Mouse (Mus musculus) midbrain, embryonic 10.5 days (tissue): ENCODE data around the gene Fhit. TPM values are rescaled to one million over a fixed set of nuclear protein-coding genes. Genes with fewer than 3 reads are reported as not detected.
"Not testable (repeated sequence)": the region's sequence is repeated elsewhere in the genome, so short reads cannot be mapped to it uniquely, and the experiment has no call there.

Source experiments
- DNase-seq: peaks from one replicate; pipeline ENCODE4 v3.0.0-alpha.2; 2017; ENCODE audit warnings: low spot score
- H3K27ac ChIP-seq: fragments of 300-500 bp; sonication (generic); replicated peaks from 2 replicates; pipeline ENCODE4 v1.5.1; 2016; ENCODE audit warnings: mild to moderate bottlenecking
- H3K27me3 ChIP-seq: fragments of 300-500 bp; sonication (generic); 2 replicates; pipeline ENCODE4 v1.6.1; 2016; ENCODE audit warnings: low read depth, mild to moderate bottlenecking; ENCODE audit not compliant: poor library complexity, severe bottlenecking
- H3K36me3 ChIP-seq: fragments of 300-500 bp; sonication (generic); 2 replicates; pipeline ENCODE4 v1.6.1; 2016; ENCODE audit warnings: mild to moderate bottlenecking, moderate library complexity
- H3K4me1 ChIP-seq: fragments of 300-500 bp; sonication (generic); 2 replicates; pipeline ENCODE4 v1.6.1; 2016
- H3K4me3 ChIP-seq: fragments of 300-500 bp; sonication (generic); 2 replicates; pipeline ENCODE4 v1.5.1; 2016; ENCODE audit warnings: mild to moderate bottlenecking, moderate library complexity
- H3K9me3 ChIP-seq: fragments of 300-500 bp; sonication (generic); replicated peaks from 2 replicates; pipeline ENCODE4 v1.6.1; 2016; ENCODE audit warnings: mild to moderate bottlenecking
- whole genome bisulfite sequencing: fragments of 180-500 bp; shearing (Covaris S2); methylation state at CpG from one replicate; pipeline ENCODE4 v1.1.7; 2016; 5-methylcytosine and 5-hydroxymethylcytosine counted together
- polyA plus RNA-seq: library from polyadenylated mRNA; unstranded; fragments of >200 nt; fragmentation: Nextera tagmentation; extraction: Ambion mirVana; gene quantifications from 2 replicates; pipeline ENCODE4 v1.2.1, GENCODE M21; 2016

Fhit gene
- polyA plus RNA-seq, 1 experiment from 2014 or later = 3.4 TPM

GRCm38 (mm10) chr14:10874595-10875372 is 287.1 kb downstream of the Fhit start:
- H3K36me3 ChIP-seq = no peaks in the 10 kb centered on the region
- H3K4me3 ChIP-seq = no peak overlapping the region
- H3K27ac ChIP-seq = no peak overlapping the region
- H3K9me3 ChIP-seq = no peaks in the 10 kb centered on the region
- 88% methylated on average over 3 of the region's 3 CpGs for WGBS
- no peaks in the 10 kb centered on the region for H3K4me1 ChIP-seq
- no peaks in the 10 kb centered on the region for H3K27me3 ChIP-seq
- no peak for DNase-seq

GRCm38 (mm10) chr14:10857606-10858005 is 304.2 kb downstream of the Fhit start:
- WGBS = 77% methylated on average over 3 of the region's 3 CpGs
- no peak overlapping the region for H3K4me3 ChIP-seq
- no peaks in the 10 kb centered on the region for H3K36me3 ChIP-seq
- no peaks in the 10 kb centered on the region for H3K9me3 ChIP-seq
- H3K4me1 ChIP-seq = no peaks in the 10 kb centered on the region
- no peak overlapping the region for H3K27ac ChIP-seq
- no peak for DNase-seq
- no peaks in the 10 kb centered on the region for H3K27me3 ChIP-seq

- no peak overlapping the region for H3K4me3 ChIP-seq
- DNase-seq = no peak
- no peak overlapping the region for H3K27ac ChIP-seq
- H3K4me1 ChIP-seq = no peaks in the 10 kb centered on the region
- no peaks in the 10 kb centered on the region for H3K9me3 ChIP-seq
- no peaks in the 10 kb centered on the region for H3K36me3 ChIP-seq
- 87% methylated on average over 1 of the region's 1 CpGs for WGBS
- H3K27me3 ChIP-seq = no peaks in the 10 kb centered on the region
Observed at GRCm38 (mm10) chr14:10851936-10852335, 309.9 kb downstream of the Fhit start.

- H3K9me3 ChIP-seq = no peaks in the 10 kb centered on the region
- no peaks in the 10 kb centered on the region for H3K27me3 ChIP-seq
- H3K27ac ChIP-seq = no peak overlapping the region
- no peak for DNase-seq
- H3K4me1 ChIP-seq = no peaks in the 10 kb centered on the region
- no peaks in the 10 kb centered on the region for H3K36me3 ChIP-seq
- 94% methylated on average over 1 of the region's 1 CpGs for WGBS
- H3K4me3 ChIP-seq = no peak overlapping the region
Observed at GRCm38 (mm10) chr14:10836001-10836400, 325.8 kb downstream of the Fhit start.

DNA sequence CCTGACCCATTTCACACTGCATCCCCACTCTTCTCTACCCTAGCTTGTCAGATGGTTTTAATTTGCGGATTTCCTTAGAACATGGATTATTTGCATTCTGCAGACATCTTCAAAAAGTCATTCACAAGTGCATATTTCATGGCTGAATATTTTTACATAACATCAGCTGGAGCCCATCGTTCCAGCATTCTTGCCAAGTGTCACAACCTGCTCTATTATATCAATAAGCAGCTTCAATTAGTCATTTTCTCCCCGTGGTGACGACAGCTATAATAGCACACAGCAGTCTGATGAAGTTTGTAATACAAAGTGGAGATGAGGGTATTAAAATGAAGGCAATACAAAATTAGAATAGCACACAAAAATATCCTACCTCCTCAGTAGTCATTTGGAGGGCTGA is 337.0 kb downstream of the Fhit start:
- WGBS = 93% methylated on average over 4 of the region's 4 CpGs
- no peaks in the 10 kb centered on the region for H3K36me3 ChIP-seq
- H3K27ac ChIP-seq = no peak overlapping the region
- H3K4me3 ChIP-seq = no peak overlapping the region
- no peaks in the 10 kb centered on the region for H3K9me3 ChIP-seq
- H3K4me1 ChIP-seq = no peaks in the 10 kb centered on the region
- DNase-seq = no peak
- H3K27me3 ChIP-seq = no peaks in the 10 kb centered on the region

GRCm38 (mm10) chr14:10813551-10813950 is 348.3 kb downstream of the Fhit start:
- Histone ChIP-seq H3K36me3 (no peaks in the 10 kb centered on the region), H3K27ac (peak overlapping the region; percentile 46; the same call in 1 of the 2 replicates), H3K4me1 (peaks cover 11% of the 10 kb centered on the region), H3K9me3 (no peaks in the 10 kb centered on the region), H3K4me3 (no peak overlapping the region), H3K27me3 (no peaks in the 10 kb centered on the region)
- WGBS = 7% methylated on average over 2 of the region's 2 CpGs
- no peak for DNase-seq

DNA sequence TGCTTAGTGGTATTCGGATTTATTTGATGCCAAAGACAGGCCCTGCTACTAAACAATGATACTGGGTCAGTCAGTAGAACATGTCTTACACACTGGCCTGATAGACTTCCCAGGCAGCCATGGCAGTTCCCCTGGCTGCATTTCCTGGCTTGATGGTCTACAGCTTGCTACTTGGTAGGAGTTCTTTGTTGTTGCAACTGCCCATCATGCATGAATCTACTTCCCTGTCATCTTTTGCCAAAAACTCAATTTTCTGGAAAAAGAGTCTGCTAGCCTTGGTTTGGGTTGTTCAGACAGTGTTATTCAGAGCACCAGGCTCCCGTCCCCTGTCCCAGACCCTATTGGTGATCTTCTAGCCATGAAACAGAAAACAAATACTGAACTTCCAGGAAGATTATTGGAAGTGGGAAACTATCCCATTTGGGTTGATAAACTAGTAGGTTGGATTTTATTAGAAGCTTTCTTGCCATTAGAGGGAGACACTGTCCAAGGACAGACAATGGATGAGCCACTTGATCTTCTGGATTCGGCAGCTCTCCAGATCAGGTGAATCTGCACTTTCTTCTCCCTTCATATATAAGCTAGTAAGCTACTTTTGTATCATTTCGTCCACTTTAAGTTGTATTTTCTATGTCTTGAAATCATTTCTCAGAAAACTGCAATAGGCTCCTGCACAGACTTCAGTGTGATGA is 363.2 kb downstream of the Fhit start:
- Histone ChIP-seq H3K4me1 (no peaks in the 10 kb centered on the region), H3K27ac (no peak overlapping the region), H3K4me3 (no peak overlapping the region), H3K9me3 (no peaks in the 10 kb centered on the region), H3K27me3 (no peaks in the 10 kb centered on the region), H3K36me3 (no peaks in the 10 kb centered on the region)
- no peak for DNase-seq
- 83% methylated on average over 4 of the region's 4 CpGs for WGBS

GRCm38 (mm10) chr14:10797595-10797994 is 364.2 kb downstream of the Fhit start:
- Histone ChIP-seq H3K27me3 (no peaks in the 10 kb centered on the region), H3K27ac (no peak overlapping the region), H3K36me3 (no peaks in the 10 kb centered on the region), H3K9me3 (no peaks in the 10 kb centered on the region), H3K4me1 (no peaks in the 10 kb centered on the region), H3K4me3 (no peak overlapping the region)
- DNase-seq = no peak
- WGBS = 82% methylated on average over 1 of the region's 1 CpGs

DNA sequence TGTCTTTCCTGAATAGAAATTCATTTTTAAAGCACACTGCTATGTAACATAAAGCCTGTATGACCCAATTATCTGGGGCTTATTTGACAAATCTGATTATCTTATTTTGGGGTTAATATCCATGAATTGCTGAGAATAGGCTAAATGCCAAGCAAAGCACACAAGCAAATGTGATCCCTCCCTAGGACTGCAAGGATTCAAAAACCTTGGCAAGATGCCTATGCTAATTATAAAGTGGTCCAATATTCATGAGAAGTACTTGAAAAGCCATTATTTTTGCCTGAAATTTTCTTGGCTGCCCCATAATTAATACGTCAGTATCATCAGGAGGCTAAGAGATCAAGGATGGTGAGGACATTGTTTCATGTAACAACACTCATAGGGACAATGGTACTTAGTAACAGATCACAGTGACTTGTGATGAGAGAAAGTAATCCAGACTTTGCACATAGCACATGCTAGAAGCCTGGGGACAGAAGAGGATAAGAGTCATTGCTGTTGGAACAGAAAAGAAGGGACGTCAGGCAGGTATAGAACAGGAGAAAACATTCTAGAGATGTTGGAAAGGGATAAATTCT is 366.2 kb downstream of the Fhit start:
- no peaks in the 10 kb centered on the region for H3K36me3 ChIP-seq
- DNase-seq = no peak
- H3K27me3 ChIP-seq = no peaks in the 10 kb centered on the region
- WGBS = 88% methylated on average over 2 of the region's 2 CpGs
- H3K4me1 ChIP-seq = no peaks in the 10 kb centered on the region
- no peaks in the 10 kb centered on the region for H3K9me3 ChIP-seq
- H3K4me3 ChIP-seq = no peak overlapping the region
- no peak overlapping the region for H3K27ac ChIP-seq

DNA sequence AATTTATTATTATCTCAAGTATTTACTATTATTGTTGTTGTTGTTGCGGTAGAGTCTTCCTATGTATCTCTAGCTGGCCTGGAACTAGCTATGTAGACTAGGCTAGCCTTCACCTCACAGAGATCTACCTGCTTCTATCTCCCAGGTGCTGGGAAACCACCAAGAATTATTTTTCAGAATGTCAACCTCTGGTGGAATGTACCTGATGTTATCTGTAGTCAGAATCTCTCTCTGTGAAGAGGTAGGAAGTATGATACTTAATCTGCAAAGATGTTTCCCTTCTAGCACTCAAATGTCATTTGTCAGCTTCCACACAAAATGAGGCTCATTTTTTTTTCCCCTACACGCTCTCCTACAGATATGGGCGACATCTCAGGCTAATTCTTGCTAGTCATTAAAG is 377.9 kb downstream of the Fhit start:
- DNase-seq = no peak
- H3K9me3 ChIP-seq = no peaks in the 10 kb centered on the region
- H3K4me1 ChIP-seq = peaks cover 8% of the 10 kb centered on the region
- no peak overlapping the region for H3K27ac ChIP-seq
- H3K4me3 ChIP-seq = no peak overlapping the region
- H3K36me3 ChIP-seq = no peaks in the 10 kb centered on the region
- H3K27me3 ChIP-seq = no peaks in the 10 kb centered on the region
- WGBS = 89% methylated on average over 3 of the region's 3 CpGs

- Histone ChIP-seq H3K4me3 (no peak overlapping the region), H3K4me1 (peaks cover 8% of the 10 kb centered on the region), H3K27me3 (no peaks in the 10 kb centered on the region), H3K27ac (no peak overlapping the region), H3K36me3 (no peaks in the 10 kb centered on the region), H3K9me3 (no peaks in the 10 kb centered on the region)
- no peak for DNase-seq
- 86% methylated on average over 2 of the region's 2 CpGs for WGBS
Observed at GRCm38 (mm10) chr14:10778721-10779120, 383.1 kb downstream of the Fhit start.

DNA sequence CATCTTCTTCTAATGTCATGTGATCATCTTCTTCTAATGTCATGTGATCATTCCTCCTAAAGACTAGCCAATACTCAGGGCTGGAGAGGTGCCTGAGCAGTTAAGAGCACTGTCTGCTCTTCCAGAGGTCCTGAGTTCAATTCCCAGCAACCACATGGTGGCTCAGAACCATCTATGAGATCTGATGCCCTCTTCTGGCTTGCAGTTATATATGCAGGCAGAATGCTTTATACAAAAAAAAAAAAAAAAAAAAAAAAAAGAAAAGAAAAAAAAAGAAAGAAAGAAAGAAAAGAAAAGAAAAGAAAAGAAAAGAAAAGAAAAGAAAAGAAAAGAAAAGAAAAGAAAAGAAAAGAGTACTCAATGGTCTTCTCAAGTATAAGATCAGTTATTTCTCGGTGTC is 407.0 kb downstream of the Fhit start:
- not testable (repeated sequence) for H3K27me3 ChIP-seq, H3K9me3 ChIP-seq, H3K4me3 ChIP-seq, H3K4me1 ChIP-seq, H3K36me3 ChIP-seq, H3K27ac ChIP-seq, DNase-seq
- WGBS = 91% methylated on average over 1 of the region's 1 CpGs

- WGBS = 76% methylated on average over 2 of the region's 2 CpGs
Observed at GRCm38 (mm10) chr14:10738076-10738475, 423.8 kb downstream of the Fhit start.

More at GRCm38 (mm10) chr14:10738076-10738475, 423.8 kb downstream of the Fhit start:
- Histone ChIP-seq H3K4me1 (0 out of 2 replicates have a peak, but pooled peaks cover 4% of the 10 kb centered on the region), H3K9me3 (no peaks in the 10 kb centered on the region), H3K27me3 (no peaks in the 10 kb centered on the region), H3K4me3 (no peak overlapping the region), H3K27ac (no peak overlapping the region), H3K36me3 (no peaks in the 10 kb centered on the region)
- DNase-seq = no peak
